Mouse (Mus musculus): ENCODE measurements around the gene Sema3c.
"Not testable (repeated sequence)": the region's sequence is repeated elsewhere in the genome, so short reads cannot be mapped to it uniquely, and the experiment has no call there.

Gene Sema3c

GRCm38 (mm10) chr5:17573694-17574380, at the start of gene Sema3c:
Sema3c (plus strand) TSS chr5:17574281.
- DNase-seq (ENCODE audit: low spot score) = no peak

- DNase-seq (ENCODE audit: low spot score) = not testable (repeated sequence)
These were observed 42.9 kb upstream of the Sema3c start for GRCm38 (mm10) chr5:17531165-17531564.

- no peak for DNase-seq (ENCODE audit: low spot score)
These were observed 30.9 kb upstream of the Sema3c start for GRCm38 (mm10) chr5:17543141-17543540.

- DNase-seq (ENCODE audit: low spot score) = no peak
These were observed 29.1 kb upstream of the Sema3c start for GRCm38 (mm10) chr5:17544904-17545449.

GRCm38 (mm10) chr5:17551693-17552092, 22.4 kb upstream of the Sema3c start:
- no peak for DNase-seq (ENCODE audit: low spot score)

- no peak for DNase-seq (ENCODE audit: low spot score)
These were observed 18.0 kb upstream of the Sema3c start for GRCm38 (mm10) chr5:17556073-17556473.

GRCm38 (mm10) chr5:17556715-17557265, 17.3 kb upstream of the Sema3c start:
- DNase-seq (ENCODE audit: low spot score) = no peak

- no peak for DNase-seq (ENCODE audit: low spot score)
These were observed 2.5 kb upstream of the Sema3c start for GRCm38 (mm10) chr5:17571571-17571970.

- peak; percentile 78 for DNase-seq (ENCODE audit: low spot score)
These were observed 517 bp downstream of the Sema3c start for GRCm38 (mm10) chr5:17574413-17575182.

GRCm38 (mm10) chr5:17575183-17575495, 1.1 kb downstream of the Sema3c start:
- DNase-seq (ENCODE audit: low spot score) = no peak

GRCm38 (mm10) chr5:17576069-17576468, 2.0 kb downstream of the Sema3c start:
- DNase-seq (ENCODE audit: low spot score) = no peak

GRCm38 (mm10) chr5:17582047-17582515, 8.0 kb downstream of the Sema3c start:
- no peak for DNase-seq (ENCODE audit: low spot score)

GRCm38 (mm10) chr5:17584299-17584945, 10.3 kb downstream of the Sema3c start:
- no peak for DNase-seq (ENCODE audit: low spot score)

GRCm38 (mm10) chr5:17586518-17587210, 12.6 kb downstream of the Sema3c start:
- no peak for DNase-seq (ENCODE audit: low spot score)

GRCm38 (mm10) chr5:17591908-17592307, 17.8 kb downstream of the Sema3c start:
- no peak for DNase-seq (ENCODE audit: low spot score)

- DNase-seq (ENCODE audit: low spot score) = no peak
These were observed 27.6 kb downstream of the Sema3c start for GRCm38 (mm10) chr5:17601700-17602099.

- no peak for DNase-seq (ENCODE audit: low spot score)
These were observed 46.5 kb downstream of the Sema3c start for GRCm38 (mm10) chr5:17620619-17621018.

- DNase-seq (ENCODE audit: low spot score) = no peak
These were observed 48.5 kb downstream of the Sema3c start for GRCm38 (mm10) chr5:17622564-17622963.

GRCm38 (mm10) chr5:17628606-17629005, 54.5 kb downstream of the Sema3c start:
- DNase-seq (ENCODE audit: low spot score) = no peak

GRCm38 (mm10) chr5:17629599-17629998, 55.5 kb downstream of the Sema3c start:
- no peak for DNase-seq (ENCODE audit: low spot score)

- no peak for DNase-seq (ENCODE audit: low spot score)
These were observed 65.4 kb downstream of the Sema3c start for GRCm38 (mm10) chr5:17639519-17639918.

All from testis, postnatal 14 days (tissue).